In the genomic region with DNA sequence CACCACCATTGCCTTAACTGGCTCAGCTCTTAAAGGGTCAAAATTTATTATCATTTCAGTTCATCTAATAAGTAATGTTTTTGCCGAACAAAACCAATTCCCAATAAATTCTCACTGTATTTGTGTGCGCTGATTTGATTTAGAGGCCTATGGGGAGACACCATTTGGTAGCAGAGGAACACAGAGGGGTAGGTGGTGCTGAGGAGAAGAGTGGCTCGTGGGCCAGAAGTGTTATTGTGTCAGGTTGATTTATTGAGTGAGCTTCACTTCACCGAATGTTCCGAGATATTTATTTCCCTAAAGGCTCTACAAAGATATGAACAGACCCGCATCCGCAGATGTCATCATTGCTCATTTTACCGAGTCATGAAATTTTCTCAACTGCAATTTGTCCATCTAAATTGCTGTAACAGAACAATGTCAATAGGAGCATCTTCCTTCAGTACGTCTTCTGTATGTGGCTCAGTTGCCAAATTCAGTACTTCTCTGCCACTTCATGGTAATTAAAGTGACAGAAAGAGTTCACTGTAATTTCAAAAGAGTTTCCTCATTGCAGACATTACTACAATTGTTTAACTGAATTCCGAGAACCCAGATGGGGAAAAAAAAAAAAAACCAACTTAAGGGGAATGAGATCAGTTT, we compare ENCODE assay signal across 22 mouse cellular contexts.
DNase-seq lines count a peak whose midpoint lies in the region; ATAC-seq lines count a peak whose summit lies in the region.
"Had no signal": no experiment of that assay in that cellular context is flagged by ENCODE, and none has a peak within 500 bp of the region (broad histone marks: within the 10 kb centered on the region; RNA-seq: fewer than 3 reads in every experiment).

No protein-coding gene starts in this region.

- no peaks in the 10 kb centered on the region for H3K9me3 ChIP-seq in forebrain, embryonic 16.5 days (ENCODE audit: control insufficient read depth, low read length)
- H3K9me3 ChIP-seq: embryonic facial prominence, embryonic 10.5 days; kidney, embryonic 15.5 days; midbrain, embryonic 13.5 days; stomach, embryonic 15.5 days had no signal

- H3K4me3 ChIP-seq in forebrain, embryonic 16.5 days (replicated peaks; ENCODE audit: low read length) = no peak overlapping the region
- H3K4me3 ChIP-seq: embryonic facial prominence, embryonic 10.5 days; kidney, embryonic 15.5 days; midbrain, embryonic 13.5 days; stomach, embryonic 15.5 days had no signal

- peak; percentile 16 for DNase-seq in embryo, embryonic 11.5 days (ENCODE audit: low read depth, low spot score)
- no peak for DNase-seq in embryo, embryonic 11 days
- peak; percentile 73 for DNase-seq in retina, embryonic 14.5 days (ENCODE audit: low spot score)
- no peak for DNase-seq in ovary, adult 18-20 months (ENCODE audit: low spot score)
- DNase-seq: adrenal gland, postnatal 14 days; cerebellum, adult 8-10 months; kidney, postnatal 36 days; layer of hippocampus, postnatal 36 days; right cerebral cortex, adult 18-20 months; right cerebral cortex, postnatal 4 days; thymus, postnatal 36 days had no signal

- no peak overlapping the region for H3K9ac ChIP-seq in forebrain, embryonic 16.5 days (replicated peaks; ENCODE audit: low read depth, low read length)
- H3K9ac ChIP-seq: kidney, embryonic 15.5 days; midbrain, embryonic 13.5 days; stomach, embryonic 15.5 days had no signal

- H3K4me2 ChIP-seq in forebrain, embryonic 16.5 days (ENCODE audit: low read length) = no peak overlapping the region
- H3K4me2 ChIP-seq: heart, embryonic 11.5 days; kidney, embryonic 15.5 days; midbrain, embryonic 13.5 days; stomach, embryonic 15.5 days had no signal

- WGBS in forebrain, embryonic 16.5 days = 75% methylated on average over 10 of the region's 10 CpGs

- peak; percentile 59 for ATAC-seq in granulocyte monocyte progenitor cell, adult 5-6 weeks (replicated peaks; ENCODE audit: poor library complexity, severe bottlenecking)
- peak; percentile 63 for ATAC-seq in megakaryocyte progenitor cell, adult 5-6 weeks (replicated peaks; ENCODE audit: poor library complexity)
- ATAC-seq in forebrain, embryonic 16.5 days = no peak
- ATAC-seq: intestine, embryonic 16.5 days; lung, postnatal 0 days; midbrain, embryonic 13.5 days had no signal

- no peaks in the 10 kb centered on the region for H3K27me3 ChIP-seq in forebrain, embryonic 16.5 days (replicated peaks; ENCODE audit: control insufficient read depth, insufficient read depth, low read length)
- H3K27me3 ChIP-seq: kidney, embryonic 15.5 days; midbrain, embryonic 13.5 days; stomach, embryonic 15.5 days had no signal

- no peaks in the 10 kb centered on the region for H3K36me3 ChIP-seq in forebrain, embryonic 16.5 days (ENCODE audit: control insufficient read depth, insufficient read depth)
- H3K36me3 ChIP-seq: embryonic facial prominence, embryonic 10.5 days; kidney, embryonic 15.5 days; midbrain, embryonic 13.5 days; stomach, embryonic 15.5 days had no signal

- peaks cover 7% of the 10 kb centered on the region; the same call in 1 of the 2 replicates for H3K4me1 ChIP-seq in forebrain, embryonic 16.5 days (replicated peaks; ENCODE audit: control insufficient read depth, insufficient read depth, low read length)
- H3K4me1 ChIP-seq: stomach, embryonic 15.5 days had no signal

- H3K27ac ChIP-seq in forebrain, embryonic 16.5 days (ENCODE audit: low read length) = no peak overlapping the region
- H3K27ac ChIP-seq: embryonic facial prominence, embryonic 10.5 days; kidney, embryonic 15.5 days; macrophage; midbrain, embryonic 13.5 days; stomach, embryonic 15.5 days had no signal

Comparison
In these comparisons a context has a peak if more than half of its experiments do, and no peak if none do; other contexts are left out.
1. DNase-seq: peak in embryo, embryonic 11.5 days (single experiment) and retina, embryonic 14.5 days (single experiment); none in embryo, embryonic 11 days (single experiment) and ovary, adult 18-20 months (single experiment).